Mouse (Mus musculus) liver, embryonic 14.5 days (tissue): ENCODE results near the gene Ccdc69. TPM values are rescaled to one million over a fixed set of nuclear protein-coding genes. Genes with fewer than 3 reads are reported as not detected.
A peak's percentile ranks its signal among the peaks of the same experiment; 100 is the strongest.

Experiments used
- ATAC-seq: fragments of 200-750 bp; cut with Nextera tagmentation; 2 replicates; pipeline ENCODE4 v1.8.0; 2017; ENCODE audit warnings: moderate number of reproducible peaks, mild to moderate bottlenecking, moderate library complexity; ENCODE audit not compliant: insufficient read depth
- DNase-seq, 3 experiments: peaks; one replicate each; pipeline ENCODE4 v3.0.0-alpha.2; 2012 to 2013; ENCODE audit warnings: low read depth in 3 of 3, low spot score in 3 of 3
- H3K27ac ChIP-seq: fragments of 300-500 bp; sonication (generic); 2 replicates; pipeline ENCODE4 v1.5.1; 2014; ENCODE audit warnings: moderate library complexity, mild to moderate bottlenecking, control low read depth, inconsistent platforms
- H3K27me3 ChIP-seq: fragments of 300-500 bp; sonication (generic); 2 replicates; pipeline ENCODE4 v1.6.1; 2014; ENCODE audit warnings: mild to moderate bottlenecking, low read length, moderate library complexity; ENCODE audit not compliant: control insufficient read depth, insufficient read depth
- H3K36me3 ChIP-seq: fragments of 300-500 bp; sonication (generic); replicated peaks from 2 replicates; pipeline ENCODE4 v1.6.1; 2014; ENCODE audit warnings: low read depth; ENCODE audit not compliant: control insufficient read depth, insufficient read depth
- H3K4me1 ChIP-seq, 2 experiments: fragments of 200-500 bp in 1 of 2; fragments of 300-500 bp in 1 of 2; sonication (generic) in 1 of 2; replicated peaks; 2 replicates each; pipeline ENCODE4 v1.6.1; 2012 to 2014; ENCODE audit warnings: antibody characterized with exemption in 1 of 2, inconsistent platforms in 1 of 2, low read length in 1 of 2; ENCODE audit not compliant: control insufficient read depth in 2 of 2, insufficient read depth in 2 of 2
- H3K4me2 ChIP-seq: fragments of 300-500 bp; sonication (generic); 2 replicates; pipeline ENCODE4 v1.6.1; 2014; ENCODE audit warnings: low read depth, mild to moderate bottlenecking, control low read depth, moderate library complexity
- H3K4me3 ChIP-seq, 2 experiments: fragments of 200-500 bp in 1 of 2; fragments of 300-500 bp in 1 of 2; sonication (generic) in 1 of 2; 2 replicates each; pipeline ENCODE4 v1.5.1; 2012 to 2014; ENCODE audit warnings: low read depth in 2 of 2, low read length in 2 of 2, mild to moderate bottlenecking in 2 of 2, control low read depth in 1 of 2, inconsistent platforms in 1 of 2, moderate library complexity in 1 of 2; ENCODE audit not compliant: insufficient read depth in 1 of 2
- H3K9ac ChIP-seq: fragments of 300-500 bp; sonication (generic); replicated peaks from 2 replicates; pipeline ENCODE4 v1.6.1; 2014; ENCODE audit warnings: mild to moderate bottlenecking, control low read depth, moderate library complexity
- H3K9me3 ChIP-seq: fragments of 300-500 bp; sonication (generic); 2 replicates; pipeline ENCODE4 v1.6.1; 2016; ENCODE audit warnings: low read length, mixed read lengths; ENCODE audit not compliant: control insufficient read depth
- CTCF ChIP-seq: IDR thresholded peaks from 2 replicates; pipeline ENCODE4 v1.5.1; 2016; ENCODE audit warnings: antibody characterized with exemption, low read depth, control low read depth
- EP300 ChIP-seq: IDR thresholded peaks from 2 replicates; pipeline ENCODE4 v1.6.1; 2016; ENCODE audit warnings: antibody characterized with exemption, low read depth
- WGBS: fragments of 180-500 bp; shearing (Covaris S2); extraction: QIAGEN DNeasy Blood & Tissue Kit; methylation state at CpG from one replicate; pipeline ENCODE4 v1.1.7; 2014; ENCODE audit not compliant: insufficient replicate concordance; 5-methylcytosine and 5-hydroxymethylcytosine counted together
- polyA plus RNA-seq, 2 experiments: library from polyadenylated mRNA; depleted of rRNA in 1 of 2; stranded (reverse) in 1 of 2; unstranded in 1 of 2; fragments of >200 nt; fragmentation: Nextera tagmentation in 1 of 2; extraction: Ambion mirVana in 1 of 2; gene quantifications; 2 replicates each; pipeline versions ENCODE4 v1.2.1 to v1.2.3; 2012 to 2014

The Ccdc69 gene
- polyA plus RNA-seq, 2 experiments = 0.77 to 1.1 TPM

GRCm38 (mm10) chr11:55046600-55046999 lies 31.3 kb downstream of the Ccdc69 start:
- ATAC-seq (no peak), DNase-seq (no peak)
- 31% methylated on average over 5 of the region's 5 CpGs for WGBS
- H3K27ac ChIP-seq = no peak overlapping the region
- no peaks in the 10 kb centered on the region for H3K4me1 ChIP-seq
- no peak overlapping the region for H3K4me2 ChIP-seq
- H3K27me3 ChIP-seq = no peaks in the 10 kb centered on the region
- TF ChIP-seq CTCF (peak; percentile 67), EP300 (no peak)
- H3K4me3 ChIP-seq = no peak overlapping the region
- H3K36me3 ChIP-seq = no peaks in the 10 kb centered on the region
- no peak overlapping the region for H3K9ac ChIP-seq
- no peaks in the 10 kb centered on the region for H3K9me3 ChIP-seq

- Histone ChIP-seq H3K9ac (no peak overlapping the region), H3K4me3 (no peak overlapping the region), H3K4me2 (no peak overlapping the region), H3K9me3 (no peaks in the 10 kb centered on the region), H3K4me1 (no peaks in the 10 kb centered on the region), H3K27ac (no peak overlapping the region), H3K36me3 (no peaks in the 10 kb centered on the region), H3K27me3 (no peaks in the 10 kb centered on the region)
- ATAC-seq = no peak
- no peak for DNase-seq
- 51% methylated on average over 4 of the region's 4 CpGs for WGBS
- TF ChIP-seq CTCF (peak; percentile 56), EP300 (no peak)
Observed at GRCm38 (mm10) chr11:55041348-55041747, 36.6 kb downstream of the Ccdc69 start.

DNA sequence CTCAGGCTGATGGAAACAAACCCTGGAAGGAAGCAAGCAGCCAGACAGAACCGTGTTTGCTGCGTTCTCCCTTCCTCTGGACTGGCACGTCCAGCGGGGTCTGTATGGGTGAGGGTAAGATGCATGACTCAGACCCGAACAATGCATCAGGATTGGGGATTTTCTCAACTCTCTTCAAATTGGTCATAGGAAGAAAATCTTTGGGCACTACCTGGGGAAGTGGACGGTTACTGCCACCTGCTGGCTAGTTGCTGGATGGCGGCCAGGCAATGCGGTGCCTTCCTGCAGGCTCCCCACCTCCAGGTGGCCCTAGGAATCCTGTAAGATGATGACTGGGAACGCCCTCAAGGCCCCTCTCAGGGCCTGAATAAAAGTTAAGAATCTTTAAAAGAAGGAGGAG lies 38.3 kb downstream of the Ccdc69 start:
- ATAC-seq = no peak
- Histone ChIP-seq H3K9ac (no peak overlapping the region), H3K36me3 (no peaks in the 10 kb centered on the region), H3K9me3 (no peaks in the 10 kb centered on the region), H3K4me1 (no peaks in the 10 kb centered on the region), H3K4me2 (no peak overlapping the region), H3K27me3 (no peaks in the 10 kb centered on the region), H3K27ac (no peak overlapping the region), H3K4me3 (no peak overlapping the region)
- WGBS = 2% methylated on average over 9 of the region's 9 CpGs
- peak; percentile 89 for TF ChIP-seq CTCF
- no peak for TF ChIP-seq EP300
- peak in 2 of 3 experiments; percentile 22 to 31 for DNase-seq

- H3K4me2 ChIP-seq = no peak overlapping the region
- DNase-seq = no peak
- H3K27ac ChIP-seq = no peak overlapping the region
- H3K4me3 ChIP-seq = no peak overlapping the region
- no peak for ATAC-seq
- peaks cover 4% of the 10 kb centered on the region in 2 experiments; a peak in 2 of 4 replicates for H3K4me1 ChIP-seq
- TF ChIP-seq EP300 (no peak), CTCF (no peak)
- H3K27me3 ChIP-seq = no peaks in the 10 kb centered on the region
- no peaks in the 10 kb centered on the region for H3K9me3 ChIP-seq
- no peaks in the 10 kb centered on the region for H3K36me3 ChIP-seq
- H3K9ac ChIP-seq = no peak overlapping the region
- WGBS = 27% methylated on average over 3 of the region's 3 CpGs
Observed at GRCm38 (mm10) chr11:55036601-55037000, 41.3 kb downstream of the Ccdc69 start.

DNA sequence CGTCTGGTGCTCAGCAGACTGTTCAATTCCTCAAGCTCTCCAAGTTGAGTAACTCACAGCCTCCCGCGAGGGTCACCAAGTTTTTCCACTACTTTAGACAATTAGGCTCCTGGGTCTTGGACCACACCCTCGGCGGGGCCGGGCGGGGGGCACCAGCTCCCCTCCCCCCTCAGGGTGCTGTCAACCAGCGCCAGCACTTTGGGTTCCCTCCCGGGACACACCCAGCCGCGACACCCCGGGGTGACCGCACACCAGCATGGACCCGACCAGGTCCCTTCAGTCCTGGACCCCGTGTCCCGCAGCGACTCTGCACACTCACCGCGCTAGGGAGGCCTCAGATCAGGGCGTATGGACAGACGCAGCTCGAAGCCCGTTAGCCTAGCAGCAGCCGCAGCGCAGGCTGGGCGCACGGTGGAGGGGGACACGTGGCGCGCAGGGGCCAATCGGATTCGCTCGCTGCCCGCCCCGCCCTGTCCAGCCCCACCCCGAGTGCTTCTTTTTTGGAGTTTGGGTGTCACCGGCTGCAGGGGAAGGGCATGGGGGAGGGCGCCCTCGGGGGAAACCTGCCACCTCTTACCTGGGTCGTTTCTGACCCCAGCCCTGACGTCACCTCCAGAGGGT lies 44.8 kb downstream of the Ccdc69 start, which contains the start of gene Anxa6:
Anxa6 (minus strand) TSS at position 406 of the 621 bp plus-strand sequence.
- Histone ChIP-seq H3K4me3 (peak within 1 kb of the TSS; percentile 47 to 60), H3K4me2 (peak within 1 kb of the TSS; percentile 75), H3K9ac (peak within 1 kb of the TSS; percentile 40), H3K36me3 (no peaks in the 10 kb centered on the region), H3K27me3 (no peaks in the 10 kb centered on the region), H3K9me3 (no peaks in the 10 kb centered on the region), H3K27ac (no peak within 1 kb of the TSS), H3K4me1 (peaks cover 4 to 13% of the 10 kb centered on the region in 2 experiments; a peak in 2 of 4 replicates)
- TF ChIP-seq CTCF = no peak
- TF ChIP-seq EP300 = no peak
- under 1% methylated on average over 41 of the region's 41 CpGs for WGBS
- DNase-seq = peak; percentile 52 to 57 (median 56)
- ATAC-seq = peak; percentile 89
